Mouse (Mus musculus) liver, adult 2 months (tissue): ENCODE data around the gene Polr2l.

Experiments used
- CTCF ChIP-seq: fragments of 200-500 bp; IDR thresholded peaks from 2 replicates; pipeline ENCODE4 v1.5.1; 2011; ENCODE audit warnings: low read depth, low read length, control low read depth
- POLR2A ChIP-seq: fragments of 200-500 bp; IDR thresholded peaks from 2 replicates; pipeline ENCODE4 v1.6.1; 2011; ENCODE audit warnings: low read length, control low read depth; ENCODE audit not compliant: insufficient read depth; ENCODE audit errors: extremely low read depth

DNA sequence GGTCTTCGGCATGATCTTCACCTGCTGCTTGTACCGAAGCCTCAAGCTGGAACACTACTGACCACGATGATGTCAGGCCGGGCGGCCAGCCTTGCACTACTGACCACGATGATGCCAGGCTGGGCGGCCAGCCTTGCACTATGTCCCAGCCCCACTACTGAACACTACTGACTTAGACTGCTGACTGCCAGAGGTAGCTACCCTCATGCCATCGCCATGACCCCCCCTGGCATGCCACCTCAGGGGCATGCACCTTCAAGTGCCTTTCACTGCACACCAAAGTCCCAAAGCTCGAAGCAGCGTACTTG is 4.3 kb downstream of the Polr2l start:
- TF ChIP-seq CTCF (no peak), POLR2A (no peak)
